13 mouse cellular contexts compared by ENCODE assay signal in the genomic region with DNA sequence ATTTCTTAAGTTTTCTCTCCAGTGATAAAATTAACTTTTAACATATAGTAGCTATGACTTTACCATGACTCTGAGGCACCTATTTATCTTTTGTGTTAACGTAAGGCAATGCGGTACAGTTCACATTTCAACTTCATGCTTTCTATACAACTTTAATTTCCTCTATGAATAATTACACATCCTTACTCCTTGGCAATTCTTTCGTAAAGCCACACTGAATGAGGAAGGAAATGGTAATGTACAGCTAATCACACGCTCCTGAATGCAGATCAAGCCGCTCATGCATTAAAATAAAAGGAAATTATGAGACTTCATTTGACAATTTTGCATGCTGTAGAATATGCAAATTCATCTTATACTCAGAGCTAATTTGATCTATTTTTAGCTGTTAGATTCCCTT.
"Had no signal": no experiment of that assay in that cellular context is flagged by ENCODE, and none has a peak within 500 bp of the region (broad histone marks: within the 10 kb centered on the region; RNA-seq: fewer than 3 reads in every experiment).

No protein-coding gene starts in this region.

- DNase-seq: kidney, adult 2 months; kidney, postnatal 10 days; kidney, postnatal 36 days; layer of hippocampus, postnatal 36 days; liver, embryonic 13.5 days; lung, adult 2 months; lung, postnatal 14 days; lung, postnatal 4 days; thymus, adult 18-20 months; thymus, postnatal 36 days had no signal

- H3K36me3 ChIP-seq: kidney, embryonic 15.5 days; liver, embryonic 13.5 days had no signal

- H3K4me3 ChIP-seq: kidney, embryonic 15.5 days; left cerebral cortex, adult 2 months; liver, embryonic 13.5 days had no signal

- H3K4me2 ChIP-seq: kidney, embryonic 15.5 days; liver, embryonic 13.5 days; midbrain, embryonic 11.5 days had no signal

- H3K27me3 ChIP-seq: kidney, embryonic 15.5 days; liver, embryonic 13.5 days had no signal

- H3K9me3 ChIP-seq: kidney, embryonic 15.5 days; liver, embryonic 13.5 days had no signal

- H3K9ac ChIP-seq: kidney, embryonic 15.5 days; liver, embryonic 13.5 days had no signal

- H3K4me1 ChIP-seq: kidney, embryonic 15.5 days; liver, embryonic 13.5 days had no signal

- H3K27ac ChIP-seq: kidney, embryonic 15.5 days; left cerebral cortex, adult 2 months; liver, embryonic 13.5 days had no signal
